Mouse (Mus musculus) skeletal muscle tissue, adult 2 months (tissue): ENCODE data around the gene Ksr2.

Experiments used
- DNase-seq: peaks from one replicate; pipeline ENCODE4 v3.0.0-alpha.2; 2012; ENCODE audit warnings: low read depth, low spot score

The Ksr2 gene

GRCm38 (mm10) chr5:117689840-117690239, 276.0 kb downstream of the Ksr2 start:
- DNase-seq: no peak

DNA sequence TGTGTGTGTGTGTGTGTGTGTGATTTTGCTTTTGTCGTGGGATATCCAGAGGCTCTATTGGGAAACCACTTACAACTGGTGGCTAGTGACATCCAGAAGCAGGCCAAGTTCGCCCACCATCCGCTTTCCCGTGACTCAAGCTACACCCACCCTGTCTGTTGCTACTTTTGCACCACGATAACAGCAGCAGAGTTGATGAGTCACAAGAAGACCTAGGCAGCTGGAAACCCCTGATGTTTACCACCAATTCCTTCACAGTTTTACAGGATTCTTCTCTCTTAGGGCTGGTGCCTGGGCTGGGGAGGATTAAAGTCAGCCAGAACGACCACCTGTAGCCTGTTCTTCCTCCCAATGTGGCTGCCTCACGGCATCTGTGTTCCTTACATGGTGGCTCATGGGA, 277.5 kb downstream of the Ksr2 start:
- no peak for DNase-seq

GRCm38 (mm10) chr5:117693557-117693956, 279.8 kb downstream of the Ksr2 start:
- no peak for DNase-seq

- no peak for DNase-seq
Measured at GRCm38 (mm10) chr5:117694632-117695031, 280.8 kb downstream of the Ksr2 start.

- DNase-seq: no peak
Measured at GRCm38 (mm10) chr5:117696366-117696765, 282.6 kb downstream of the Ksr2 start.

GRCm38 (mm10) chr5:117697589-117697988, 283.8 kb downstream of the Ksr2 start:
- no peak for DNase-seq

- DNase-seq: no peak
Measured at GRCm38 (mm10) chr5:117704371-117704770, 290.6 kb downstream of the Ksr2 start.

DNA sequence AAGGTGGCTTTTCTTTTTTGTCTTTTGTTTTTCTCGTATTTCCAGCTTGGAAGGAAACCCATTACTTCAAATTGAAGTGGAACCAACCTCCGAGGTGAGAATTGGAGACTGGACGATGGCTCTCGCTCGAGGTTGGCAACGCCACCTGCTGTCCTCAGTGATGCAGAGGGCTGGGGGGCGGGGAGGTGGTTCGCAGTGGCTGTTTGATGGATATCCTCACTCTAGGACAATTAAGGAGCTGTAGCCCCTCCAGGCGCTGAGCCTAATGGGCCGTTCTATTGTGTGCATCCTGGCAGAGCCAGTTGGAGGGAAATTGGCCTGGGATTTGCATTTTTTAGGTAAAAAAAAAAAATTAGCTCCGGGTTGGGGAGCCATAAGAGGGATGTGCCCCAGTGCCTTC, 292.8 kb downstream of the Ksr2 start:
- DNase-seq: no peak

DNA sequence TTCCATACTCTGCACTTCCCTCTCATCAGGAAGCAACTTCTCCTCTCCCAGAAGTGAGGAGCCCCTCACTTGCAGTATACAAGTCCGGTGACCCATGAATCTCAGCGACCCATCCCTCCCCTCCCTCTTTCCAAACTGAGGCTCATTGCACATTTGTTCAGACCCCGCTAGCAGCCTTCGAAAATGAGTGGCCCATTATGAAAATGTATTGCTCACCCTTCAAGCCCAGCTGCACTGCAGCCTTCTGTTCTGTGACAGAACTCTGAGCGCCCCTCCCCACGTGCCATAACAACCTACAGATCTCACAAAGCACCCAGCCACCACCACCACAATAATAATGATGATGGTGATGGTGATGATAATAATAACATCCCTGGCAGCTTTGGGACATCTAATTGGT, 295.5 kb downstream of the Ksr2 start:
- no peak for DNase-seq

GRCm38 (mm10) chr5:117711636-117712035, 297.8 kb downstream of the Ksr2 start:
- no peak for DNase-seq

DNA sequence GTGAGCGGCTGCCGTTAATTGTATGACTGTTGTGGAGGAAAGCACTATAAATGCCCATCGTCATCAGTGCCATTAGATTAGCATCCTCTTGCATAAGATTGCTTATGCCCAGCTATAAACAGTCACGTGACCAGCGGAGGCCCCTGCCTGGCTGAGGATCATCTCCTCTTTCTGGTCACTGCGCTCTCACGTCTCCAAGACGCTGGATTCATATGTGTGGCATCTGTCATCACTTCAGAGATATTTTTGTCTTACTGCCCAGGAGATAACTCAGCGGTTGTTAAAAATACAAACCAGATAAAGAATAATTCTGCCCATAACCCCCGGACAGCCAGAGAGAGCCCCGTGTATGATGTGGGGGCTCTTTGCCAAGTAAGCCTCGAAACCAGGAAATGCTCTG, 298.4 kb downstream of the Ksr2 start:
- DNase-seq: no peak

- DNase-seq: no peak
Measured at GRCm38 (mm10) chr5:117717120-117717519, 303.3 kb downstream of the Ksr2 start.

DNA sequence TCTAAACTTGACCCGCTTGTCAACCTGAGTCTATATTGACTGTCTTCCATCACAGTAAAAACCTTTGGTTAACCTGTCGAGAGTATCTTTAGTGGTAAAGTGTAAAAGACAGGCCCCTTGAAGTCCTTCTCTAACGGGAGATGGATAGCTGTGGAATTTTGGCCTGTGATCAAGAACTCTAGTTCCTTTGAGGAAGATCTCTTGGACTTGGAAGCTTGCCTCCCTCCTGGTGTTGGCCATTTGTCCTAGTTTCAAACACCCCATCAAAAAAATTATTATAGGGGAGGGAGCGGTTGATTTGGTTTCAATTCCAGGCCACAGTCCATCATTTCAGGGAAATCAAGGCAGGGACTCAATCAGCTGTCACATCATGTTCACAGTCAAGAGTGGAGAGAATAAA, 309.5 kb downstream of the Ksr2 start:
- no peak for DNase-seq

GRCm38 (mm10) chr5:117726548-117726947, 312.7 kb downstream of the Ksr2 start:
- no peak for DNase-seq

DNA sequence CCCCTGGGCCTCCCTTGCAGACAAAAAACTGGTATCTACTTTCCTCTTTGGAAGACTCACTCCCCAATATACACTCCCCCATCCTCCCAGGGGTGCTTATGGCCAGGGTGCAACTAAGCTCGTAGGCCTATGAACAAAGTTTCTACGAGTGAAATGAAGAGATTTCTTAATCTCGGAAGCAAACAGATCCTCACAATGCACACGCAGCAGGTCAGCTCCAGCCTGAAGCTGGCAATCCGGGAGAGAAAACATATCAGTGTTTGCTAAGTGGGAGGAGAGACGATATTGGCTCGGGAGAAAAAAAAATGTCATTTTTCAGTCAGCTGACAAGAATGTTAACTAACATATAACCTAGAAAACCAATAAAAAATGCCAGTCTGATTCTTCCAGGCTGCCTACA, 313.3 kb downstream of the Ksr2 start:
- no peak for DNase-seq

- no peak for DNase-seq
Measured at GRCm38 (mm10) chr5:117731311-117731710, 317.5 kb downstream of the Ksr2 start.

- DNase-seq: no peak
Measured at GRCm38 (mm10) chr5:117744654-117745178, 330.9 kb downstream of the Ksr2 start.

DNA sequence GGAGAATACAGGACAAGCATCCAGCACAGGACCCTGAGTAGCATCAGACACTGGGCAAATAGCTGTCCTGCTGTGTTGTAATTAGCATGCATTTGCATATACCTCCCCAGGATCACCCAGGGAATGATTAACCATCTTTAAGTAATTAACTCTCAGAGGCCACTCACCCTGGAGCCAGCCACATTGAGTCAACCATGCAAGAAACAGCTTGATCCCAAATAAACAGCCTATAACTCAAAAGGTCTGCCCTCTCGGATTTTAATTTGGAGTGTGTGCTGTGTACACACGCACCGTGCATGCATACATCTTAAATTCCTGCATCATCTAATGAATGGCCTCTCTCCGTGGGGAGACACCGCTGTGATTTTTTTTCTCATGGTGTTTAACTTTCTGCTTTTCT, 335.6 kb downstream of the Ksr2 start:
- DNase-seq: no peak

- DNase-seq: no peak
Measured at GRCm38 (mm10) chr5:117757696-117758482, 344.1 kb downstream of the Ksr2 start.

DNA sequence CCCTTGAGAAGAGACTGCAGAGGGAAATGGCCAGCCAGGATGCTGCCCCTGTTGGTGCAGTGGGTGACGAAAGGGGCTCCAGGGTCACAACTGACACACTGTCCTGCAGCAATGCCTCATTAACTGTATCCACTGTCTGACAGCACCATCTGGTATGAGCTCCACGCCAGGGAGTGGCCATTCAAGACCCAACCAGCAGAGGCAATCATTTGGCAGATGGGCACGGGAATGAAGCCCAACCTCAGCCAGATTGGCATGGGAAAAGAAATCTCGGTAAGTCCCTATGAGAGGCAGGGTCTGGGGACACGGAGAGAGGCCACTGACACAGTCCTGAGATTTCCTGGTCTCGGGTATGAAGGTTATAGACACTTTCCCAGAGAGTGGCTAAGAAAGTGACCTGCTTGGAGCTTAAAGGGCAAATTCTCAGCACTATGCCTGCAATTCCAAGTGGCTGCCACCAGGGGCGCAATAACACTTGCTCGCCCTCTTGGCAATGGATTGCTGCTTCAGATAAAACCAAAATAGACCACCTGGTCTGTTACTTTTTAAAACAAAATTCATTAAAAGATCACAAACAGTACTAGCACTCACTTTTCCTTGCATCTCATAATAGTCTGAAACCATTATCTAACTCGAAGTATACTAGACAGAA, 347.5 kb downstream of the Ksr2 start:
- no peak for DNase-seq

DNA sequence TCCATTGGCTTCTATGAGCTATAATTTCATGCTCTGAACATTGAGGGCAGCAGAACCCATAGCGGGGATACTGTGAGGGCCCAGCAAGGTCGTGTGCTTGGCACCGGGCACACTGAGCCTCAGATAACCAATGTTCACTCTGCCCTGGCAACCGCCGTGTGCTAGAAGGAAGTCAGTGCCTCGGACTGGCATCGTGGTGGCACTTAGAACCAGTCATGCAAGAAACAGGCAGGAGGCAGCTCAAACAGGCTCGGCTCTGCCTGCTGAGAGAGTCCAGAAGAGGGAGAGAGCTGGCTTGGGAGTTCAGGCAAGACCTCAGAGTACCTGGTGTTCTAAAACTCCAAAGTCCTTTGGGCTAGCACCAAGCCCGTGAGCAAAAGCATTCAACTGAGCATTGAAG, 350.7 kb downstream of the Ksr2 start:
- DNase-seq: peak; percentile 34

- DNase-seq: peak; percentile 95
Measured at GRCm38 (mm10) chr5:117779175-117779574, 365.4 kb downstream of the Ksr2 start.

GRCm38 (mm10) chr5:117780681-117781080, 366.9 kb downstream of the Ksr2 start, which contains the start of gene Nos1:
Nos1 (plus strand) TSS chr5:117781032.
- DNase-seq: peak; percentile 89
